Mouse (Mus musculus): Measurements from ENCODE around the gene Tas1r3. TPM values are rescaled to one million over a fixed set of nuclear protein-coding genes. Genes with fewer than 3 reads are reported as not detected.

Gene Tas1r3
- under 1 TPM; 0.25 to 0.32 (median 0.31) TPM for total RNA-seq (2022)

DNA sequence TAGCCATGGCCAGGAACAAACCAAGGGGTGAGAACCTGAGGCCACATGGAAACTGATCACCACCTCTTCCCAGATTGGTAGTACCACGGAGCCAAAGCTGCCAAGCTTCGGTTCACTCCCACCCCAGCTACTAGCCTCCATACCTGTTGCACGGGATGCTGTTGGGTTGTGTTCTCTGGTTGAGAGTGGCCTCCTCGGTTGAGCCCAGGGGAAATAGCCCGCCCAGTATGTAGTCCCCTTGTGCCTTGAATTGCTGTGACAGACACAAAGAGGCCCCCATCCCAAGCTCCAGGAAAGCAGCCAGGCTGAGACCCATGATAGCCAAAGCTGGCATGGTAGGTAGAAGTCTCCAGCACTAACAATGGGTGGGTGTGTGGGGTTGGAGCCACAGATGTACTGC lies at the start of gene Tas1r3:
Tas1r3 (minus strand) TSS at position 362 of the 400 bp plus-strand sequence.
- DNase-seq (ENCODE audit: low spot score in 2 of 2), result peak in 1 of 2 experiments; percentile 4

DNA sequence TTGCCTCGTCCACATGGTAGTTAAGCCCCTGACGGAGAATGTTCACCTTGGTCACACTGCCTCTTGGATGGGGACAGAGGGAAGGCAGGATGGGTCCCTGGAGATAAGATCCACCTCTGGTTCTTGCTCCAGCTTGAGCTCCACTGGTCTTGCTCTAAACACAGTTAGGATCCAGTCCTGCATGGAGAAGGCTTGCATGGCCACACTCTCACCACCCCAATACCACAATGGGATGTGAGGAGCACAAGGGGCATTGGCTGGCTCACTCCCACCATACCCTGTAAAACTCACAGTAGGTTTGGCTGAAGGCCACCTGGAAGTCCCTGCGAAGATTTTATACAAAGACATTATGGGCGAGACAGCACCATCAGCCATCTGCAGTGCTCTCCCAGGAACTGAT lies 45.6 kb upstream of the Tas1r3 start:
- no peak for DNase-seq (ENCODE audit: low spot score in 2 of 2)

DNA sequence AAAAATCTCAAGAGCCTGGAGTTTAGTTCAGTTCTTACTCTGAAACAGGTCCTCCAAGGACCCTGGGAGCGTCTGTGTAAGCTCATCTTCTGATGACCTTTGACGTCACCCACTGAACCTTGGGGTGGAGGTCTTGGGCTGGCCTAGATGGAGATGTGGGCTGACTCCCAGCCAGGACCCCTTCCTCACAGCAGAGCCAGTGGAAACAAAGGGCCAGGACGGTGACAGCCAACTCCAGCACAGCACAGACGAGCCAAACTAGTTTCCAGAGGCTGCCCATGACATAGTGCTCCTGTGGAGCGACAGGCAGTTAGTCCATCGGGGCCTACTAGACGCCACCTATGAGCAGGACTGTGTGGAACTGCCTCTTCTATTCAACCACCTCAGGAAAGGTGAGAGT lies 45.1 kb upstream of the Tas1r3 start:
- DNase-seq (ENCODE audit: low spot score in 2 of 2), result peak; percentile 4 to 10

DNA sequence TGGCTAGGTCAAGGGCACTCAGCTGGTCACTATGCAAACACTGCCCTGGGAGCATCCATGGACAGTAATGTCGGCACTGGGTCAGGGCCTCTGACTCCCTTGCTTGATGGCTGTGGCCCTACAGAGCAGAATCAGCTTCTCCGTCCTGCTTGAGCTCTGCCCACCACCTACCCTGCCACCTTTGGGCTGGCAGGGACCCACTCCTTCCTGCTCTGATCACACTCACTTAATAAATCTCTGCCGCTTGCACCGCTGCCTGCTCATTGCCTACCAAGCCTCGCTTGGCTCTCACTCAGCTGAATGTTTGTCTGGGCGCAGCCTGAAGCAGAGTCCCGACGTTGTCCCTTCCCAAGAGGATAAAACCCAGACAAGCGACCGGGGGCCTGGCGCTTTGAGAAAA lies 43.8 kb upstream of the Tas1r3 start:
- peak in 1 of 2 experiments; percentile 2 for DNase-seq (ENCODE audit: low spot score in 2 of 2)

DNA sequence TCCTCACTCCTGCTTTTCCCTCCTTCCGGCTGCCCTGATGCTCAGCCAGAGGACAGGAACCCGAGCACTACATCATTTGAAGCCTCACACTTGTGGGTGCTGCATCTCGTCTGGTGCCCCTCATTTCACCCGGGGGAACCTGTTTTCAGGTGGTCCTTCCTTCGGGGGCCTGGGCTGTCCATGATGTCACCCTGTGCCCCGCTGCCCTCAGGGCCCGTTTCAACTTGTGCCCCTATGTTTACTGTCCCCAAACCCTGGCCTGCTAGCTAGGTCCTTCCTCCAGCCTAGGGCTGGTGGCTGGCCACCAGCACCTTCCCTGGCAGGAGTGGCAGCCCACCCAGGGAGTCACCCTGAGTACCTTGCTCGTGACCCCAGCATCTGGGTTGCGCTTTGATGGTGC lies 43.0 kb upstream of the Tas1r3 start:
- DNase-seq (ENCODE audit: low spot score in 2 of 2), result peak in 1 of 2 experiments; percentile 2

DNA sequence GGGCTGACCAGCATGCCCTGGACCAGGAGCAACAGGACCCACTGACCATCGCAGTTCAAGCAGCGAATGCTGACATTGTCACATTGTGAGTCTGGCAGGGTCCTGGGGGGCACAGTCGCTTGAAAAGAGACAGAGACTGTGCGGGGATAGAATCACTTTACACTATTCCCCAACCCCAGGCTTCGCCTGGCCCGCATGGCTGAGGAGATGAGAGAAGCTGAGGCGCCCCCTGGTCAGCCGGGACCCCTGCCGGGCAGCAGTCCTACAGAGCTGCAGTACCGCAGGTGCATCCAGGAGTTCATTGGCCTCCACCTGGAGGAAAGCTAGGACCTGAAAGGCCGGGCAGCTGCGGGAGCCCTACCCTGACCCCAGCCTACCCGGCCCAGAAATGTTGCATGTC lies 42.5 kb upstream of the Tas1r3 start:
- peak in 1 of 2 experiments; percentile 2 for DNase-seq (ENCODE audit: low spot score in 2 of 2)

DNA sequence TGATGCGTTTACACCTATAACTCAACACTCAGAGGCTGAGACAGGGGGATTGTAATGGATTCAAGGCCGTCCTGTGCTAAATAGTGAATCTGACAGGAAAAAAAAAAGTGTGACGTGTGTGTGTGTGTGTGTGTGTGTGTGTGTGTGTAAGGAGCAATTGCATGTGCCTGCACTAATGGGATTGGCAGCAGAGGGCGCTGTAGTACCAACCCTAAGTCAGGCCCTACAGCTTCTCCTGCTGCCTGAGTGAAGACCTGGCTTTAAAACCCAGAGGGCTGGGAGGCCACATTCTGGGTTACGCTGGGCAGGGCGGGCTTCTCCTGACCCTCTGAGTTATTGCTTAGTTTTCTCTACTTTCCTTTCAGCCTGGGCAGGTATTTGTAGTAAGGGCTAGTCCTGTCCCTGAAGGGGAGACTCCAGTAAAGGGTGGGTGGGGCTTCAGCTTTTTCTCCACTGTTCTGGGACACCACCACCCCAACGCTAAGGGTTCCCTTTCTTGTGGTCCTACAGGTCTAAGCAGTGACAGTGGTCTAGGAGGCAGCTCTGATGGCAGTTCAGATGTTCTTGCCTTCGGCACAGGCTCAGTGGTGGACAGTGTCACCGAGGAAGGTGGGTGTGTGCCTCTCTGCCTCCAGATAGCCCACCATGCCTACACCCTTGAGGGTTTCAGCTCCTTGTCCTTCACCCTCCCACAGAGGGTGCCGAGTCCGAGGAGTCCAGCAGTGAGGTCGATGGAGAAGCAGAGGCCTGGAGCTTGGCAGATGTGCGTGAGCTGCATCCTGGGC lies 41.3 kb upstream of the Tas1r3 start:
- peak; percentile 6 to 14 for DNase-seq (ENCODE audit: low spot score in 2 of 2)

DNA sequence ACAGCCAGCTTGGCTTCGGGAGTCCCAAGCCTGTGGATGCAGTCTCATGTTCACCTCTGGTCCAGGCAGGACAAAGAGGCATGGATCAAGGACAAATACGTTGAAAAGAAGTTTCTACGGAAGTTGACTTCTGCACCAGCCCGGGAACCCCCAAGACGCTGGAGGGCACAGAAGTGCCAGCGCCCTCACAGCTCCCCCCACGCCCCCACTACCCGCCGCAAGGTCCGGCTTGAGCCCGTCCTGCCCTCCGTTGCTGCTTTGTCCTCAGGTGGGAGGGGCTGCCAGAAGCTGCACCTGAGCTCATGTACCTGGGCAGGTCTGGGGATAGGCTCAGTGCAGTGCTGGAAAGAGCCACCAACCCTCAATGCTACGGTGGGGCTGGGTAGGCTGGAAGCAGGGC lies 40.1 kb upstream of the Tas1r3 start:
- DNase-seq (ENCODE audit: low spot score in 2 of 2), result no peak

DNA sequence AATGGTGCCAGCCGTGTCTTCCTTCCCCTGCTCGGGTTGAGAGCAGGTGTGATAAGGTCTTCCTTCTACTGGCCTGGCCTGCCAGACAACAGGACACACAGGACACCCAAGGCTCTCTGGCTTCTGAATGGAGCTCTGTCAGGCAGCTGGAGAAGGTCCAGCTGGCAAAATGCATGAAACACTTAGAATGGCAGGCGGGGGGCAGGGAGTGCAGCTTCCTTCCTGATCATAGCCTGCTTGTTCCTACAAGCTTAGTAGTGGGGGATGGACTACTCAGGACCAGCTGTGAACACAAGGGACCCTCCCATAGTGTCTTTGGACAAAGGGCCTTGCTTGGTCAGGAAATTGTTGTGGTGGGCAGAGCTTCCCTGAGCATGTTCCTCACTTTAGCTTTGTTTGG lies 38.0 kb upstream of the Tas1r3 start:
- peak; percentile 42 to 50 for DNase-seq (ENCODE audit: low spot score in 2 of 2)

DNA sequence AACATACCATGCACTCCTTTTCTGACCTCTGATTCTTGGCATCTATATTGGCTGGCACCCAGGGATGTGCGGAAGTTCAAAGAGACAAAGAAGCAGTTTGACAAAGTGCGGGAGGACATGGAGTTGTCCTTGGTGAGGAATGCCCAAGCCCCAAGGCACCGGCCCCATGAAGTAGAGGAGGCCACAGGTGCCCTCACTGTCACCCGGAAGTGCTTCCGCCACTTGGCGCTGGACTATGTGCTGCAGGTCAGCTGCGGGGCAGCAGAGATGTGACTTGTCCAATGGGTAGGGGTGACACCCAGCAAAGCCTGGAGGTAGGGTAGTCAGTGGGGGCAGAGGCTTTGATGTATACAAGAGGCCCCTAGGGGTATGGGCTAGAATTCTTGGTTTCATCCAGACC lies 36.2 kb upstream of the Tas1r3 start:
- no peak for DNase-seq (ENCODE audit: low spot score in 2 of 2)

DNA sequence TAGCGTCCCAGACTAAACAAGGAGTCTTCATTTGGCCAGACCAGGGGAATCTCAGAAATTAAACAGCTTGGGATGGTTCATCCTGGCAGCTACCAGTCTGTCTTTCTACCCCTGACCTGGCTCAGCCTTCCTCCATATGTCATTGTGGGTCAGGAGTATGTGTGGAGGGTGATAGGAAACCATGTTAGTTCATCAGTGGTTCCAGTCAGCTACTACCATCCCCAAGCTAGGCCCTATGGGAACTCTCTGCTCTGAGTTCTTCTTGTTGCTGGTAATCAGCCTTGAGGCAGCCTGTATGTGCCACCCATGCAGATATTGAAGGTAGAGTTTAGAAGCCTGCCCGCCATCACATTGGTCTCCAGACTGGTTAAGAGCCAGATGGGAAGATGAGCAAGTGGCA lies 35.2 kb upstream of the Tas1r3 start:
- DNase-seq (ENCODE audit: low spot score in 2 of 2), result no peak

DNA sequence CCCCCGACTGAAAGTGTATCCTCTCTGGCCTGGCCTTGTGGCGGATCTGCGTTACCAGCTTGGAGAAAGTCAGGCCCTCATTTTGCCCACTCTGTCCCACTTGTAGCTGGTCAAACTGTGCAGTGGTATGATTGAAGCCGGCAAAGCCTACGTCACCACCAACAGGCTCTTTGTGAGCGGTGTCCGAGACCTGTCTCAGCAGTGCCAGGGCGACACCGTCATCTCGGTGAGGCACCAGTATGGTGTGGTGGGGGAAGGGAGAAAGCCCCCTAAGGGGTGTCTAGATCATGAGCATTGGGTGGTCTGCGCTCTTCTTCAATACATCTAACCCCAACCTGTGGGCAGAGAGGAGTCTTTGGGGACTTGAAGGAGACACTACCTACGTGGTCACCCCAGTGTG lies 33.3 kb upstream of the Tas1r3 start:
- DNase-seq (ENCODE audit: low spot score in 2 of 2), result no peak

DNA sequence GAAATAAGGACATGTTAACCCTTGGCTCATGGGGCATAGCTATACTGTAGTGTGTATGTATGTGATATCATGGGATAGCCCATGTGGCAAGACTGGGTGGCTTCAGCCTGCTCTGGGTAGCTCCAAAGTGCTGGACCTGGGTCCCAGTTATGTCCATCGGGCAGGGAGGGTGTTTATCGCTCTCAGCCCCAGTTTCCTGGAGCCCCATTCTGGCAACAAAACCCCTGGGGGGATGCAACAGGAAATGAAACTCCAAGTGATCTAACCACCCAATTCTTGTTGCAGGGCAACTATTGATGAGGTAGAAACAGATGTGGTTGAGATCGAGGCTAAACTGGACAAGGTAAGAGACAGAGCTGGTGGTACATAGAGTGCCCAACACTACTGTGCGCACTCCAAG lies 32.7 kb upstream of the Tas1r3 start:
- DNase-seq (ENCODE audit: low spot score in 2 of 2), result no peak

DNA sequence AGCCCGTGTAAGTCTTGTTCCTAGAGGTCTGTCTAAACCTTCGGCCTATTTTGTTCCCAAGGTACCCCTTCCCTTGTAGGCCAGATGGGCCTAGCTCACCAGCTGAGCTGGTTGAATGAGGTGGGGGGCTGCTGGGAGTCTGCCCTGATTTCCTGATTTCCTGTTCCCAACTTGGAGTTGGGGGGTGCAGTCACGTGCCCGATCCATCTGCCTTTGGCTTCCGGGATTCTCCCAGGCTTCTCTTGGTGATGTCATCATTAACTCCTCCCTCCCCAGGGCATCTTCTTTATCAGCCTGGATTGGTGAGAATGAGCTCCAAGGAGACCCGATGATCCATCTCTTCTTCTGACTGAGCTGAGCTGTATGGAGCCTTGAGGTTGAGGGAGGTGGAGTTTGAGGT lies 32.1 kb upstream of the Tas1r3 start:
- peak; percentile 75 to 79 for DNase-seq (ENCODE audit: low spot score in 2 of 2)

DNA sequence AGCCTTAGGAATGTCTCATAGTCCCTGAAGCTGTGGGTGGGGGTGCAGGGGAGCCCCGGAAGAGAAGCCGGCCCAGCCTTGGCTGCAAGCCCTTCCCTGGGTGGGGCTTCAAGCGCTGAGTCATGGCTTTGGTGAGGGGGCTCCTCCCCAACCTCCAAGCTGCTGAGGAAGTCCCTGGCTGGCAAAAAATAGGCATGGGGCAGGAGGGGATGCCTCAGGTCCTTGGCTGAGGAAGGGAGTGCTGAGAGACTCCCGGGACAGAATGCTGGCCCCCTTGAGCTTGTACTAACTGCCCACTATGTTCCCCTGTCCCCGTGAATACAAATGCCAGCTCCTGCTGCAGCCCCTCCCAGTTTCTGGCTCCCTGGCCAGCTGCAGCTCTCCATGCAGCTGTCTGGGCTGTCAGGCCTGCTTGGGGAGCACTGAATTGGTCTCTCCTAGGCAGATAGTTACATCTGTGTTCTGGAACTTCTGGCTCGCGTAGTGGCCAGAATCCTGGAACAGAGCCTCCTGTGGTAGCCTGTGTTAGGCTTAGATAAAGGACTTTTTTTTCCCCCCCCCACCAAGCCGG lies 31.2 kb upstream of the Tas1r3 start:
- DNase-seq (ENCODE audit: low spot score in 2 of 2), result peak; percentile 59 to 62

DNA sequence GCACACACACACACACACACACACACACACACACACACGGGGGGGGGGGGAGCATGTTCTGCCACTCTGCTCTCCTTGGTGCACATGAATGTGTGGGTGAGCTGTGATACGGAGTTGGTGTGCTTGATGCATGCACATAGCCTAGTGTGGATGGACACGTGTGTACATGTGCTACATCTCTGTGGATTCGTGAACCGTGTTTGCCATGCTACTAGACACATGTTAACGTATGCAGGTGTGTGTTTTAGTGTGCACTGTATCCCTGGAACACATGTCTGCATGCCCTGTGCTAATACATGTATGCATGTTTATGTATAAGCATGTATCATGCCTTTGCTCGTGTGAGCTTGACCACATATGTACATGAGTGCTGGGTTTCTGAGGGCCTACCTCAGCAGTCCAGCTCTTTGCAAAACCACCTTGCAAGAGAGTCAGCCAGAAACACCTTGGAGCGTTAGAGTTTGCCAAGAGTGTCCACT lies 30.1 kb upstream of the Tas1r3 start:
- DNase-seq (ENCODE audit: low spot score in 2 of 2), result peak in 1 of 2 experiments; percentile 4

DNA sequence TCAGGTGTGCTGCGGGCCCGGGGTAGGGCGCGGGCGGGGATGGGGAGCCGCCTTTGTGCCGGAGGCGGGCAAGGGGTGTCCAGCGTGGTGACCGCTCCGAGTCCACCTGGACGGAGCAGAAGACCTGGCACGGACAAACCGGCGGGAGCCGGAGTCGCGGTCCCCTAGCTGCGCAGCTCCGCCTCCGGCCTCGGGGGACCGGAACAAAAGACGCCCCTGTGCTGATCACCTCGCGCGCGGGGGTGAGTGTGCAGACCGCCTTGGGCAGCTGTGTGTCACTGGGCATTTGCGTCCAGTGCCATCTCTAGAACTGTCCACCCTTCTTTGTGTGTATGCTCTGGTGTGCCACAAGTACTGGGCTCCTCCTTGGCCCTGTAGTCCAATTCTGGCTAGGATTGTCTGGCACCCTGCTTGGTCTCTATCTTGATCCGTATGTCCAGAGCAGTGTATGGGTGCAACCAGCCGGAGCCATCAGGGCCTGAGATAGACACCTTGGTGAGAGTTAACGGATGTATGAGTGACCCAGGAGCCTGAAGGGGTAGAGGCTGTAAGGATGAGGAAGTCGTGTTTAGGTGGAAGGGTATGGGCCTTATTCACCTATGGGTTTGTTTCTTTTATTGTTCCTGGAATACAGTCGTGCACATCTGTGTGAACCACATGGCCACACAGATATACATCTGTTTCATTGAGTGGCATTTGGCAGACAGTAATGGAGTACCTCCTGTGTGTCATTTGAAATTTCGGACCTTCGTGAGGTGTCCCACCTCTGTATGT lies 29.5 kb upstream of the Tas1r3 start:
- DNase-seq (ENCODE audit: low spot score in 2 of 2), result peak; percentile 17 to 26

DNA sequence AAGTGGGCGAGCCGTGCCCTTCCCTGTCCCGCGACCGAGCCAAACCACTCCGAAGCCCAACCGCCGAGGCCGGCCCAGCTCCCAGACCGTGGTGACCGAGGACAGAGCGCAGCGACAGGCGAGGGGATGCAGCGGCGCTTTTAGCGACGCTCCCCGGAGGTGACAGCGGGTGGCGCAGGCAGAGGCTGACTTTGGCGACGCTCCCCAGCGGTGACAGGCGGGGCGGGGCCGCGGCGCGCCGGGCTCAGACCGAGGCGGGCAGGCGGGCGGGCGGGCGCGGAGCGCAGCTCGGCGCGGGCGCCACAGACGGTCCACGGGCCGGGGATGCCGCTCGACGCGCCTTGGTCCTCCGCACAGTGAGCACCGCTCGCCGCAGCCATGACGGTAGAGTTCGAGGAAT lies 28.9 kb upstream of the Tas1r3 start:
- peak in 1 of 2 experiments; percentile 71 for DNase-seq (ENCODE audit: low spot score in 2 of 2)

DNA sequence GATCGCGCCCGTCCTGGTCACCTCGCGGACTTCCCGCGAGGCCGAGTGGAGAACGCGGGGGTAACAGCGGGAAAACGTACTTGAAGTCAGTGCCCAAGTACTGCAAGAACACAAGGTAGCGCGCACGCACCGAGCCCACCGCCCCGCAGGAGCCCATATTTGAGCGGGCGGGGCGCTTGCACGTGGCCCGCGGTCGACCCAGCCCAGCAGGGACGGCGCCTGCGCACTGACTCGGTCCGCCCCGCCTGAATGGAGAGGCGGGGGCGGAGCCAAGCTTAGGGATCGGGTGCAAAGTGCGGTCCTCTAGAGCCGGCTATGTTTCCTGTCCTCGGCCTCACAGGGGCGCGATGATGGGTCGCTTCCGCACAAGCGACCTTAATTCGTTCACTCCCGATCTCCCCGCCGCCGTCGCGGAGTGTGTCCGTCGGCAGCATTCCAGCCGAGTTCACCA lies 28.4 kb upstream of the Tas1r3 start, which contains the start of the genes Pusl1 and Acap3:
Pusl1 (minus strand) TSS at position 231 of the 451 bp plus-strand sequence.
Acap3 (plus strand) TSS at position 272 of the 451 bp plus-strand sequence.
- peak; percentile 91 to 96 for DNase-seq (ENCODE audit: low spot score in 2 of 2)

DNA sequence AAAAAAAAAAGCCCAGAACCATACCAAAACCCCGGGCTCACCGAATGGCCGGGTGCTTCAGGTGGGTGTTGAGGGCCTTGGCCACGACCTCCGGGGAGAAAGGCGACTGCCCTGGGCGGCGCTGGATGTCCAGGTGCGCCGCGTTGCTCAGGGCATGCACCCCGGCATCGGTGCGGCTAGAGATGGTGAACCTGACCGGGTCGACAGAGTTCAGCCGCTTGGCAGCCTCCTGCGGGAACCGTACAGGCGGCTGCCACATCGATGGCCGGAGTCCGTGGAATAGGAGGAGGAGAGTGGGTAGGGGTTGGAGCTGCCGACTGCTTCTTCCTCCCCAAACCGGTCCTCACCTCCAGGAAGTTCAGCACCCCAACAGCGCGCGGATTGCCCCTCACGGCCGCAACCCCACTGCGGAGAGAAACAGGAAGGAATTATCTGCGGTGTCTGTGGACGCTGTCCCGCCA lies 27.9 kb upstream of the Tas1r3 start:
- peak in 1 of 2 experiments; percentile 27 for DNase-seq (ENCODE audit: low spot score in 2 of 2)

DNA sequence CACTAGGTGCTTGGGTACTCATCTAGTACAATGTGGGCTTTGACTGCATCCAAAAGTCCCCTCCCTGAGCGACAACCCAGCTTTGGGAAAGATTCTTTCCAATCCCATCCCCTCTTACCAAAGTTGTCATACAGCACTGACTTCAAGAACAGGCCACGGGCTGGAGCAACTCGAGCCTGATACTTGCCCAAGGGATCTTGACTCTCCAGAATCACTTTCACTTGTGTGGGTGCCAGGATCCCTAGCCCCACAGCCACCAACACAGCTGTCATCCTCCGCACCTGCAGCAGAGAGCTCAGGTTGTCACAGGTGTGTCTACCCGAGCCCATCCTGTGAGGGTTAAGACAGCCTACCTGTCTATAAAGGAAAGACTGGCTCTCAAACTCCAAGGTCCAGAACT lies 26.2 kb upstream of the Tas1r3 start:
- peak; percentile 4 to 6 for DNase-seq (ENCODE audit: low spot score in 2 of 2)

DNA sequence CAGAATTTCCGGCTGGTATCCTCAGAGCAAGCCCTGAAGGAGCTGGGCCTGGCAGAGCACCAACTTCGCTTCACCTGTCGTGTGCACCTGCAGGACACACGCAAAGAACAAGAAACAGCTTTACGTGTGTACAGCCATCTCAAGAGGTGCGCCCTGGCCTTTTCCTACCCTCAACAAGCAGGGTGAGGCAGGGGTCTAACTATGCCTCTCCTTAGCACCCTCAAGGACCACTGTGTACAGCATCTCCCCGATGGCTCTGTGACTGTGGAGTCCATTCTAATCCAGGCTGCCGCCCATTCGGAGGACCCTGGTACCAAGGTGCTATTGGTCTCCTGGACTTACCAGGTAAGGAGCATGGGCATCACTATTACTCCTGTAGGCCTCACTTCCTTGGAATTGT lies 25.0 kb upstream of the Tas1r3 start:
- DNase-seq (ENCODE audit: low spot score in 2 of 2), result peak in 1 of 2 experiments; percentile 2

All from layer of hippocampus, adult 8-10 months (tissue).